Mouse (Mus musculus) hindbrain, embryonic 15.5 days (tissue): ENCODE measurements around the gene Lrrc14b. TPM values are rescaled to one million over a fixed set of nuclear protein-coding genes. Genes with fewer than 3 reads are reported as not detected.

Source experiments
- ATAC-seq: fragments of 200-750 bp; cut with Nextera tagmentation; 2 replicates; pipeline ENCODE4 v1.8.0; 2017; ENCODE audit warnings: low read depth, moderate number of reproducible peaks, moderate TSS enrichment; ENCODE audit not compliant: low FRiP score
- H3K27ac ChIP-seq: fragments of 300-500 bp; sonication (generic); replicated peaks from 2 replicates; pipeline ENCODE4 v1.5.1; 2015; ENCODE audit warnings: mild to moderate bottlenecking, inconsistent platforms
- H3K27me3 ChIP-seq: fragments of 300-500 bp; sonication (generic); 2 replicates; pipeline ENCODE4 v1.6.1; 2015; ENCODE audit warnings: control low read depth, inconsistent platforms
- H3K36me3 ChIP-seq: fragments of 300-500 bp; sonication (generic); 2 replicates; pipeline ENCODE4 v1.6.1; 2015; ENCODE audit warnings: control low read depth, inconsistent platforms
- H3K4me1 ChIP-seq: fragments of 300-500 bp; sonication (generic); replicated peaks from 2 replicates; pipeline ENCODE4 v1.6.1; 2015; ENCODE audit warnings: control low read depth, inconsistent platforms
- H3K4me2 ChIP-seq: fragments of 300-500 bp; sonication (generic); 2 replicates; pipeline ENCODE4 v1.6.1; 2015; ENCODE audit warnings: moderate library complexity, mild to moderate bottlenecking, inconsistent platforms
- H3K4me3 ChIP-seq: fragments of 300-500 bp; sonication (generic); 2 replicates; pipeline ENCODE4 v1.5.1; 2015; ENCODE audit warnings: mild to moderate bottlenecking, inconsistent platforms
- H3K9ac ChIP-seq: fragments of 300-500 bp; sonication (generic); 2 replicates; pipeline ENCODE4 v1.6.1; 2015; ENCODE audit warnings: inconsistent platforms
- H3K9me3 ChIP-seq: fragments of 300-500 bp; sonication (generic); 2 replicates; pipeline ENCODE4 v1.6.1; 2016; ENCODE audit warnings: control low read depth, inconsistent platforms
- WGBS: fragments of 180-500 bp; shearing (Covaris S2); methylation state at CpG from one replicate; pipeline ENCODE4 v1.1.7; 2015; 5-methylcytosine and 5-hydroxymethylcytosine counted together
- microRNA counts: library from miRNA; unstranded; fragments of <30 nt; microRNA quantifications from one replicate; lab custom pipeline; 2016
- microRNA-seq: library from miRNA; unstranded; fragments of <30 nt; microRNA quantifications from one replicate; pipeline ENCODE4, GENCODE M21; 2016
- polyA plus RNA-seq: library from polyadenylated mRNA; unstranded; fragments of >200 nt; fragmentation: Nextera tagmentation; extraction: Ambion mirVana; gene quantifications from 2 replicates; pipeline ENCODE4 v1.2.1, GENCODE M21; 2015

Gene Lrrc14b
- polyA plus RNA-seq, 1 experiment from 2014 or later = not detected

- no peaks in the 10 kb centered on the region for H3K9me3 ChIP-seq
- H3K9ac ChIP-seq = peak within 1 kb of the TSS; percentile 89
- WGBS = 1% methylated on average over 57 of the region's 57 CpGs
- H3K27ac ChIP-seq = peak within 1 kb of the TSS; percentile 89
- H3K4me2 ChIP-seq = peak within 1 kb of the TSS; percentile 71
- H3K27me3 ChIP-seq = no peaks in the 10 kb centered on the region
- H3K4me3 ChIP-seq = peak within 1 kb of the TSS; percentile 97
- H3K36me3 ChIP-seq = 0 out of 2 replicates have a peak, but pooled peaks cover 7% of the 10 kb centered on the region
- peaks cover 25% of the 10 kb centered on the region for H3K4me1 ChIP-seq
- peak; percentile 99 for ATAC-seq
Measured at GRCm38 (mm10) chr13:74349566-74350434, 14.0 kb downstream of the Lrrc14b start, which contains the start of the genes Sdha and Ccdc127. TSS of gene Sdha (minus strand) at chr13:74350280. TSS of gene Ccdc127 (plus strand) at chr13:74350309.

- 48% methylated on average over 3 of the region's 3 CpGs for WGBS
- H3K36me3 ChIP-seq = peaks cover 73% of the 10 kb centered on the region
- no peak overlapping the region for H3K9ac ChIP-seq
- no peak overlapping the region for H3K4me2 ChIP-seq
- H3K27me3 ChIP-seq = no peaks in the 10 kb centered on the region
- peak; percentile 61; the same call in 1 of the 2 replicates for ATAC-seq
- H3K4me3 ChIP-seq = no peak overlapping the region
- H3K27ac ChIP-seq = no peak overlapping the region
- H3K4me1 ChIP-seq = no peaks in the 10 kb centered on the region
- no peaks in the 10 kb centered on the region for H3K9me3 ChIP-seq
Measured at GRCm38 (mm10) chr13:74341036-74341435, 22.8 kb downstream of the Lrrc14b start.

- H3K4me2 ChIP-seq = no peak overlapping the region
- no peak overlapping the region for H3K9ac ChIP-seq
- H3K27ac ChIP-seq = no peak overlapping the region
- H3K27me3 ChIP-seq = no peaks in the 10 kb centered on the region
- H3K4me1 ChIP-seq = no peaks in the 10 kb centered on the region
- ATAC-seq = no peak
- H3K4me3 ChIP-seq = no peak overlapping the region
- no peaks in the 10 kb centered on the region for H3K9me3 ChIP-seq
- H3K36me3 ChIP-seq = peaks cover 75% of the 10 kb centered on the region
Measured at GRCm38 (mm10) chr13:74329321-74329720, 34.5 kb downstream of the Lrrc14b start.

- H3K9ac ChIP-seq = peak within 1 kb of the TSS; percentile 88
- no peaks in the 10 kb centered on the region for H3K27me3 ChIP-seq
- peak within 1 kb of the TSS; percentile 69 for H3K27ac ChIP-seq
- no peaks in the 10 kb centered on the region for H3K9me3 ChIP-seq
- peaks cover 26% of the 10 kb centered on the region for H3K36me3 ChIP-seq
- WGBS = under 1% methylated on average over 36 of the region's 36 CpGs
- ATAC-seq = peak; percentile 99
- H3K4me1 ChIP-seq = peaks cover 13% of the 10 kb centered on the region
- H3K4me2 ChIP-seq = peak within 1 kb of the TSS; percentile 72
- H3K4me3 ChIP-seq = peak within 1 kb of the TSS; percentile 78
Measured at GRCm38 (mm10) chr13:74317170-74317849, 46.5 kb downstream of the Lrrc14b start, which contains the start of gene Pdcd6. TSS of gene Pdcd6 (minus strand) at chr13:74317580.

GRCm38 (mm10) chr13:74316789-74317169, 47.0 kb downstream of the Lrrc14b start:
- Histone ChIP-seq H3K9ac (peak overlapping the region; percentile 88), H3K36me3 (peaks cover 20% of the 10 kb centered on the region), H3K4me3 (peak overlapping the region; percentile 78), H3K4me2 (peak overlapping the region; percentile 72), H3K9me3 (no peaks in the 10 kb centered on the region), H3K27ac (peak overlapping the region; percentile 69), H3K27me3 (no peaks in the 10 kb centered on the region), H3K4me1 (peaks cover 13% of the 10 kb centered on the region)
- no peak for ATAC-seq
- WGBS = 4% methylated on average over 15 of the region's 15 CpGs

GRCm38 (mm10) chr13:74316386-74316785, 47.4 kb downstream of the Lrrc14b start:
- Histone ChIP-seq H3K9ac (peak overlapping the region; percentile 88), H3K27me3 (no peaks in the 10 kb centered on the region), H3K27ac (peak overlapping the region; percentile 69), H3K36me3 (peaks cover 16% of the 10 kb centered on the region), H3K4me2 (peak overlapping the region; percentile 72), H3K9me3 (no peaks in the 10 kb centered on the region), H3K4me1 (peaks cover 13% of the 10 kb centered on the region), H3K4me3 (peak overlapping the region; percentile 78)
- ATAC-seq = no peak
- WGBS = 30% methylated on average over 4 of the region's 4 CpGs

GRCm38 (mm10) chr13:74314616-74315015, 49.2 kb downstream of the Lrrc14b start:
- peaks cover 13% of the 10 kb centered on the region for H3K4me1 ChIP-seq
- H3K27me3 ChIP-seq = no peaks in the 10 kb centered on the region
- peaks cover 20% of the 10 kb centered on the region for H3K36me3 ChIP-seq
- no peak overlapping the region for H3K4me2 ChIP-seq
- H3K27ac ChIP-seq = no peak overlapping the region
- no peaks in the 10 kb centered on the region for H3K9me3 ChIP-seq
- 97% methylated on average over 3 of the region's 3 CpGs for WGBS
- no peak overlapping the region for H3K4me3 ChIP-seq
- ATAC-seq = no peak
- H3K9ac ChIP-seq = no peak overlapping the region

MicroRNAs encoded within 50 kb of the gene (microRNA counts, 519-probe panel; counts per million panel counts)
- not detected for microRNA mmu-miR-692 (lab: Ali Mortazavi, UCI)

Small RNA genes lying within 50 kb of the gene (microRNA-seq; reads per million reads assigned to microRNA genes)
- not detected for gene Mir692-3

Other genes with a start within 250 kb of the Lrrc14b start
- gene Slc9a3, start 242.5 kb downstream of the Lrrc14b start, polyA plus RNA-seq = 0.10 and 0.24 TPM in 2 replicates
- gene Exoc3, start 155.3 kb downstream of the Lrrc14b start, polyA plus RNA-seq = 117 TPM in 2 replicates
- gene Ahrr, start 71.7 kb downstream of the Lrrc14b start, polyA plus RNA-seq = 0.26 and 0.64 TPM in 2 replicates
- gene Pdcd6, start 46.4 kb downstream of the Lrrc14b start, polyA plus RNA-seq = 116 and 117 TPM in 2 replicates
- gene Sdha, start 13.7 kb downstream of the Lrrc14b start, polyA plus RNA-seq = 231 and 234 TPM in 2 replicates
- 42.5 and 45.9 TPM in 2 replicates for gene Ccdc127, start 13.7 kb downstream of the Lrrc14b start, polyA plus RNA-seq
- 7.0 and 7.9 TPM in 2 replicates for gene Zfp72, start 26.8 kb upstream of the Lrrc14b start, polyA plus RNA-seq
- 86.7 and 108 TPM in 2 replicates for gene Ftl1-ps1, start 35.7 kb upstream of the Lrrc14b start, polyA plus RNA-seq
- 14.5 and 15.8 TPM in 2 replicates for gene Zfp825, start 130.0 kb upstream of the Lrrc14b start, polyA plus RNA-seq